Mouse (Mus musculus) lung, adult 2 months (tissue): ENCODE measurements at regions not wholly inside any gene's neighbourhood (a gene's known extent, or its start where the extent isn't known, plus 50 kb on each side); places are given as distances from the start of the nearest gene placed in this dataset.

Source experiments
- DNase-seq: peaks from one replicate; pipeline ENCODE4 v3.0.0; 2022
- H3K4me1 ChIP-seq: fragments of 200-500 bp; 2 replicates; pipeline ENCODE4 v1.6.1; 2011; ENCODE audit warnings: low read length; ENCODE audit not compliant: control insufficient read depth, insufficient read depth
- H3K4me3 ChIP-seq: fragments of 200-500 bp; replicated peaks from 2 replicates; pipeline ENCODE3; 2011; ENCODE audit warnings: low read depth, mild to moderate bottlenecking, control low read depth, low read length; ENCODE audit errors: extremely low read depth
- CTCF ChIP-seq: fragments of 200-500 bp; IDR thresholded peaks from 2 replicates; pipeline ENCODE4 v1.5.1; 2011; ENCODE audit warnings: mild to moderate bottlenecking, low read length, control low read depth; ENCODE audit not compliant: insufficient read depth
- POLR2A ChIP-seq: fragments of 200-500 bp; IDR thresholded peaks from 2 replicates; pipeline ENCODE4 v1.6.1; 2011; ENCODE audit warnings: low read depth, mild to moderate bottlenecking, control low read depth, low read length, borderline replicate concordance; ENCODE audit errors: extremely low read depth
- WGBS: fragments of 180-500 bp; shearing (Covaris S2); methylation state at CpG from one replicate; pipeline ENCODE4 v1.1.7; 2018; 5-methylcytosine and 5-hydroxymethylcytosine counted together

DNA sequence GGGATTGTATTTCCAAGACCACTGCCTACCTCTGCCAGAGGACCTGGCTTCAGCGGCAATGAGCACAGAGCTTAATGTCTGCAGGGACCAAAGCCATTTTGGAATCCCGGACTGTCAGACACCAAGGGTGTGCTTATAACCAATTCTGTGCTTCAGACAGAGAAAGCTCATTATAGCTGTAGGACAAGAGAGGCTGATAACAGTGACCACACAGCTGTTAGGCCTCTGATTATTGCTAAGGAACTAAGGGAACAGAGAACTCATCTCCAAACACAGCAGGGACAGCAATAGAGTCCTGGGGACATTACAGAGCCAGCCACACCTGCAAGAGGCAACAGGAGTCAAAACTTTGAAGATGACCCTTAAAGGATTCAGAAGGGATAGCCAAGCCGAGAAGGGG is 76.0 kb downstream of the Pja1 start:
- DNase-seq: no peak
- Histone ChIP-seq H3K4me1 (no peaks in the 10 kb centered on the region), H3K4me3 (no peak overlapping the region)
- 96% methylated on average over 3 of the region's 3 CpGs for WGBS
- TF ChIP-seq CTCF (no peak), POLR2A (no peak)

DNA sequence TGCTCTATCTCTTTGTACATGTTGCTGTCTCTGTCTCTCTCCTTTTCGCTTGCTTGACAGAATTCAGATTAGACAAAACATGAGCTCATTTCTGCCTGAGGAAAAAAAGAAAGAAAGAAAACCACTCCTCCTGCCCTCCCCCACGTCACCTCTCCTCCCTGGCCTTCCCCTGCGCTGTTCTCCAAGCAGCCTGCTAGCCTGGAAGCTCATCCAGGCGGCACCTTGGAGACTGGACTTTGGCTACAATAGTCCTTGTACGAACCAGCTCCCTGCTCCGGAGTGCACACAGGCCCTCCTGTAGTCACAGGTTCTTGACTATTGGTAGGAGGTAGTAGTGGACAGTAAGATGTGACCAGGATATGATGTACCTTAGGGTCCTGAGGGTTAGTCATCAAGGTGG is 79.4 kb downstream of the Pja1 start:
- Histone ChIP-seq H3K4me3 (no peak overlapping the region), H3K4me1 (peaks cover 3% of the 10 kb centered on the region)
- WGBS: 77% methylated on average over 6 of the region's 6 CpGs
- TF ChIP-seq CTCF: no peak
- no peak for TF ChIP-seq POLR2A
- DNase-seq: no peak

DNA sequence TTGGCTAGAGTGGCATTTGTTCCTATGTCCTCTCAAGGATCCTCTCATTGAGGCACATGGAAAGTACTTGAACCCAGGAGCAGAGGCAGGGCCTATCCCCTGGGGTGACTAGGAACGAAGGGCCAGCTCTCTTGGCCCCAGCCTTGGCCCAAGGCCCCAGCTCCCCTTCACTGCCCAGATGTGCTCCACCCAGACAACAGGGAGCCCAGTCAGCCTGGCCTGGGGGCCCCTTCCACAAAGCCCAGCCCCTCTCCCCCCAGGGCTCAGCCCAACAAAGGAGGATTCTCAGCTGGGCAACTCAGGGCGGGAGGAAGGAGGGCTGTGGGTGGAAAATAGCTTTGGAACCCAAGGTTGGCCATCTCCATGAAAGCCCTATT is 80.6 kb downstream of the Pja1 start:
- 73% methylated on average over 2 of the region's 2 CpGs for WGBS

DNA sequence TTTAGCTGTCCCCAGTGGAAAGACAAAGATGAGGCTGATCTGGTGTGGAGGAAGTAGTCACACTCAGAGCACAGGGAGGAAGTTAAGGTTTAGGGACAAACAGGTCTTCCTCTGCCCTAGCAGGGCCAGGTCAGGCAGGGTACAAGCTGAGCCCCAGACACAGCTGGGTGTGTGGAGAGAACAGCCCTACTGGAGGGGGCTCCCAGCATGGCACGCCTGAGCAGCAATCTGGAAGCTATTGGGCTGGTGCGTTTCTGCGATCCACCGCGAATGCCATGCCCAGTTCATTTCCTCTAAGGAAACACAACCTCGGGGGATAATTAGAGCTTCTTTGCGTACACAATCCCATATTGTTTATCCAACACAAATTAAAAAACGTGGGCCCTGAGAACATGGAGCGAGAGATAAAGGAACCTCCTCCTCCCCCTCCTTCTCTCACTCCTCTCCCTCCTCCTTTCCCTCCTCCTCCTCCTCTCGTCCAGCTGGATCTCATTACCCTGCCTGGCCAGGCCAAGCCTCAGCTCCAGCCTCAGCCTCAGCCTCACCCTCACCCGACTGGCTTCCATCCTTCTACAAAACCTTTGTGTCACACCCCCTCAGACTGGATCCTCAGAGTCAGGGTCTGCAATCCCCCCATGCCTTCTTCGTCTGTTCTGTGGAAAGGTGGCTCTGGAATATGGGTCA is 81.2 kb downstream of the Pja1 start:
- DNase-seq: no peak
- H3K4me1 ChIP-seq: peaks cover 3% of the 10 kb centered on the region
- TF ChIP-seq POLR2A (no peak), CTCF (no peak)
- whole genome bisulfite sequencing: 65% methylated on average over 12 of the region's 12 CpGs
- no peak overlapping the region for H3K4me3 ChIP-seq

More for the DNA sequence above, 80.6 kb downstream of the Pja1 start:
- no peak for DNase-seq
- Histone ChIP-seq H3K4me1 (peaks cover 3% of the 10 kb centered on the region), H3K4me3 (no peak overlapping the region)
- no peak for TF ChIP-seq POLR2A
- no peak for TF ChIP-seq CTCF

DNA sequence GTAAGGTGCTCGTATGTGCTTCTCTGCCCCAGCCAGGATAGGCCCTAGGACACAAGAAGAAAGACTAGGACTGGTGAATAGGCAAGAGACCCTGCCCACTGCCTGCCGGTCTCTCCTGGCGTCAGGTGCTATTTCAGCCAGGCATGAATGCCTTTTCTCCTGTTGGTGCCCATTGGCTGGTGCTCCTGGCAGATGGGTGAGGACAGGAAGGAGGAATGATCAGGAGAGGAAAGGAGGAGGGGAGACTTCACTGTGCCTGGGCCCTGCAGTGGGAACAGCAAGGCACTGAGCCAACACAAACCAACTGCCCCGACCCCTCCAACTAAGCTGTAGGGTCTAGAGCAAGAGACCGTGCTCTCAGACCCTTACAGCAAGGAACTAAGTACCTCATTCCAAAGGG is 100.4 kb downstream of the Pja1 start:
- H3K4me3 ChIP-seq: no peak overlapping the region
- no peak for DNase-seq
- WGBS: 81% methylated on average over 5 of the region's 5 CpGs
- no peaks in the 10 kb centered on the region for H3K4me1 ChIP-seq
- TF ChIP-seq POLR2A (no peak), CTCF (no peak)

DNA sequence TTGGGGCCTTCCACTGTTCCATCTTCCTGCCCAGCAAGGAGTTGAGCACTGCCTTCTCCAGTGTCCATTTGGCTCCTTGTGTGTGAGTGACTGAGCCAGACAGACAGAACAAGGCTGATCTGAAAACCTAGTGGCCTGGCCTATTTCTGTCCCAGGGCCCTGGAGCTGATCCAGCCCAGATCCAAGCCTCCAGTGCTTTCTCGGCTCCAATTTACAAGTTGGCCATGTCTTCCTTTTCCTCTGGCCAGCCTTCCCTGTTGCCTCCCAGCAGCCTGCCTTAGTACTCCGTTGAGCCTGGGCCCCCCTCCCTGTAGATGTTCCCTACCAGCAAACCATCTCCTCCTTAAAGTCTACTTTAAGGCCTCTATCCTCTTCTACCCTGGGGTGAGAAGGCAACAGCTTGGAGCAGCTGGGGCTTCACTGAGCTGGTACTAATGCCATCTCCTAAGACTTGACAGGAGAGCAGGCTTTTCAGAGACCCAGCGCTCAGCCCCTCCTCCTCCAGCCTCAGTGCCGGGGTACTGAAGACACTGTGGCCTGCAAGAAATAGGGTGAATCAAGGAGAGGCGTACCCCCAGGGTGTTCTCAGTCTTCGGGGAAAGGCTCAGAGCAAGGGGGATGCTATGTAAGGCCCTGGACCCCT is 101.7 kb downstream of the Pja1 start:
- 82% methylated on average over 6 of the region's 6 CpGs for WGBS
- DNase-seq: no peak
- Histone ChIP-seq H3K4me1 (no peaks in the 10 kb centered on the region), H3K4me3 (no peak overlapping the region)
- TF ChIP-seq CTCF (no peak), POLR2A (no peak)

DNA sequence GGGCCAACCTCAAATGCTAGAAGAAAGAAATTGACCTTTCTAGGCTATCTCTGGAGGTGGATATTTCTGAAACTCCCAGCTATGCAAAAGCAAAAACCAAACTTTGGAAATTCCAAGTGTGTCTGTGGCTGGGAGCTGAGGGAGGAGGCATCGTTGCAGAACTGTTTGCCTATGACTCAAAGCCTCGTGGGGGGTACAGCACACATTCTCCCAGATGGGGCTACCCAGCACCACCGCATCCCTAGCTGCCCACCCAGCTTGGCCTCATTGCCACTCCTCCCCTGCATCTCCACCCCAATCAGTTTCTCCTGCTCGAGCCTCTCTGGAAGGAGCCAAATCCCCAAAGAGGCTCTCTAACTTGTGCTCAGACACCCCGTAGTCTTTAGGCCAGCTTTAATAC is 107.0 kb downstream of the Pja1 start:
- 65% methylated on average over 5 of the region's 5 CpGs for WGBS
- Histone ChIP-seq H3K4me1 (no peaks in the 10 kb centered on the region), H3K4me3 (no peak overlapping the region)
- TF ChIP-seq POLR2A (no peak), CTCF (no peak)
- no peak for DNase-seq

DNA sequence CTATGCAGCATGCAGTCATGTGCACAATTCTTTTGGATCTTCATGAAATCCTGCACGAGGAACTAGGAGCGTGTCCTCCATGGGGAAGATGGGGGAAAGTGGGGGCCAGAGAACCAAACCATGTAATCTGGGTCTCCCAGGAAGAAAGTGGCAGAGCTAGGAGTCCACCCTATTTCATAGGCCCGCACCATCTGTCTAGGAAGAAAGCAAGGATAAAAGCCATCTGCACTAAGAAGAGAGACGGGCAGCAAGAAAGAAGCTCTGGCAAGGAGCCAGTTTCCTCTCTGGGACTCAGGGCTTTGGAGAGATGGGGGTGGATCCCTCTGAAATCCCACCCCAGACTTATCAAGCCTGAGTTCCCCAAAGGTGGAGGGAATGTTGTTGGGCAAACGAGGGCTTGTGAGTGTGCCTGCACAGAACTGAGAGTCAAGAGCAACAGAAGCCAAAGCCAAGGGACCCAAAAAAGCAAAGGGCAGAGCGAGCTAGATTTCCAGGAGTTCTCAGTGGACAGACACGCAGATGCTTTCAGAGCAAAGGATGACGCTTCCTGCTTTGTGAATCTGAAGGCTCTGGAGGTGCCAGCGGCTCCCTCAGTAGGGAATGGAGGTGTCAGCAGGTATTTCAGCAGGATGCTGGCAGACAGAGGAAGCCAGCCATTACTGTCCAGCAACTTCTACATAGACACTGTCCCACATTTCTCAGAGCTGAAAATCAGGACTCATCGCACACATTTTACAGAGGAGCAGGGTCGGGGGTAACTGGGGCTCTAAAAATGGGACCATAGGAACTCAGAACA is 110.8 kb downstream of the Pja1 start:
- Histone ChIP-seq H3K4me3 (no peak overlapping the region), H3K4me1 (peaks cover 3% of the 10 kb centered on the region; the same call in 1 of the 2 replicates)
- 68% methylated on average over 11 of the region's 11 CpGs for WGBS
- no peak for DNase-seq
- TF ChIP-seq CTCF: no peak
- no peak for TF ChIP-seq POLR2A

DNA sequence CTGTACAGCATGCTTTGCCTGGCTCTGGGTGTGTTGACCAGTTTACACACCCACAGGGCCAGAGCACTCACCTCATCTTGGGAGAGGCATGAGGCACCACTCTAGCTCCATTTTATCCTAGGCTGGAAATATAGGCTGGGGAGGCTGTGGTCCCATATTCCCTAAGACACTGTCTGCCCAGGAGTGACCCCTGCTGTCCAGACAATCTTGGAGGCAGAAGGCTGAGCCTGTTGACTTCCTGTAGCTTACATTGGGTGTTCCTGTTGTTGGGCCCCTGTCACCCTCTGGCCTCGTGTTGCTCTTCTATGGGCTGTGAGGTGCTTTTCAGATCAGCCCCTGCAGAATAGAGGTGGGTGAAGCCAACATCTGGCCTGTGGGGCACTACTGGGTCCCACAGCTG is 112.3 kb downstream of the Pja1 start:
- WGBS: 48% methylated on average over 1 of the region's 1 CpGs
- DNase-seq: peak; percentile 23
- Histone ChIP-seq H3K4me1 (peaks cover 3% of the 10 kb centered on the region; the same call in 1 of the 2 replicates), H3K4me3 (no peak overlapping the region)
- TF ChIP-seq POLR2A (no peak), CTCF (peak; percentile 67)
